Mouse (Mus musculus): ENCODE results near the gene Slc3a2. TPM values are rescaled to one million over a fixed set of nuclear protein-coding genes. Genes with fewer than 3 reads are reported as not detected.
"Not testable (repeated sequence)": the region's sequence is repeated elsewhere in the genome, so short reads cannot be mapped to it uniquely, and the experiment has no call there.

Gene Slc3a2
- polyA plus RNA-seq, 1 experiment from 2014 or later = 118 TPM

DNA sequence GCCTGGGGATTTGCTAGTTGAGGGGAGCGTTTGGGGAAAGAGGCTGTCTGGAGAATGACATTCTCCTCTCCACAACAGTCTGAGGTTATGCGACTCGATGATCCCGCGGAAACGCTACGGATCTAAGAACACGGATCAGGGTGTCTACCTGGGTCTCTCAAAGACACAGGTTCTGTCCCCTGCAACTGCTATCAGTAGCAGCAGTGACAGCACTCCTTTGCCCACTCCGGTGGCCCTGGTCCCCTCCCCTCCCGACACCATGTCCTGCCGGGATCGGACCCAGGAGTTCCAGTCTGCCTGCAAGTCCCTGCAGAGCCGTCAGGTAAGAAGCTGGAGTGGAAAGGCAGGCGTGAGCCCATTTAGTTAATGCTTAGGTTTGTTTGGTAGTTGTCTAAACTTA lies 19.0 kb upstream of the Slc3a2 start:
- 18% methylated on average over 14 of the region's 14 CpGs for WGBS
- Histone ChIP-seq H3K4me2 (peak overlapping the region; percentile 71), H3K9me3 (no peaks in the 10 kb centered on the region), H3K9ac (peak overlapping the region; percentile 90), H3K27ac (peak overlapping the region; percentile 99), H3K36me3 (peaks cover 78% of the 10 kb centered on the region), H3K4me1 (peaks cover 28% of the 10 kb centered on the region), H3K27me3 (no peaks in the 10 kb centered on the region), H3K4me3 (peak overlapping the region; percentile 88)
- no peak for ATAC-seq (ENCODE audit: insufficient number of reproducible peaks, low FRiP score, low TSS enrichment, low read depth)

DNA sequence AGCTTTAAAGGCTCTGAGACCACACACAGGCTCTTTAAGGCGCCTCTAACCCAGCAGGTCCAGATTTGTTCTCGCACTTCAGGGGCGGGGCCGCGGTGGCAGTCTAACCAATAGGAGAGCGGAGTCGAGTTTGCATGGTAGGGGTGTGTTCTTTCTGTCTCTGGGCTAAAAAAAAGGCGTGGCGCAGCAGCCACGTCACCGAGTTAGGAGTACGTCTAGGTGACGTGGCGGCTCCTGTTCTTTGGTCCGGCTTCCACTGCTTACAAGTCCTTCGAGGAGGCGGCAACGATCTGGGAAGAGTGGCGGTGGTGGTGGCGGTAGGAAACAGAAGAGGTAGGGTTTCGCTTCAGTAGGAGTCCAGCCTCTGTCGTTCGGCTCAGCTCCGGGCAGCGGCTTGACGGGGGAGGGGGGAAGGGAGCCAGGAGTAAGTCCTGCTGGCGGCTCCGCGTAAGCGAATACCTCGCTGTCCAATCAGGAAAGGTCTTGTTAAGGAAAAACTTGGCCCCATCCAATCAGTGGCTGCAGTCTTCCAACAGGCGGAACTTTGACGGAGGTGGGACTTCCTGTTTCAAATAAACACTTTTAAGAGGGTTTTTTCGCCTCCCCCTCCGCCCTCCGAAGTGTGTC lies 18.2 kb upstream of the Slc3a2 start, which contains the start of gene Stx5a:
Gene Stx5a (plus strand): TSS at position 171 of the 627 bp plus-strand sequence.
- Histone ChIP-seq H3K4me1 (peaks cover 34% of the 10 kb centered on the region), H3K4me3 (peak within 1 kb of the TSS; percentile 88), H3K36me3 (peaks cover 70% of the 10 kb centered on the region), H3K27me3 (no peaks in the 10 kb centered on the region), H3K27ac (peak within 1 kb of the TSS; percentile 99), H3K9ac (peak within 1 kb of the TSS; percentile 90), H3K4me2 (peak within 1 kb of the TSS; percentile 71), H3K9me3 (no peaks in the 10 kb centered on the region)
- under 1% methylated on average over 36 of the region's 36 CpGs for WGBS
- peak; percentile 96 for ATAC-seq (ENCODE audit: insufficient number of reproducible peaks, low FRiP score, low TSS enrichment, low read depth)

GRCm38 (mm10) chr19:8740603-8741002 lies 17.4 kb upstream of the Slc3a2 start, which contains the start of gene 1700092M07Rik:
Gene 1700092M07Rik, plus strand, starts transcription at chr19:8740718.
- Histone ChIP-seq H3K36me3 (peaks cover 63% of the 10 kb centered on the region), H3K27ac (peak within 1 kb of the TSS; percentile 99), H3K27me3 (no peaks in the 10 kb centered on the region), H3K4me3 (peak within 1 kb of the TSS; percentile 88), H3K4me2 (peak within 1 kb of the TSS; percentile 45), H3K9ac (peak within 1 kb of the TSS; percentile 90), H3K4me1 (peaks cover 34% of the 10 kb centered on the region), H3K9me3 (no peaks in the 10 kb centered on the region)
- 66% methylated on average over 14 of the region's 14 CpGs for WGBS
- no peak; the same call in 1 of the 2 replicates for ATAC-seq (ENCODE audit: insufficient number of reproducible peaks, low FRiP score, low TSS enrichment, low read depth)

GRCm38 (mm10) chr19:8739646-8740045 lies 16.5 kb upstream of the Slc3a2 start:
- WGBS = 95% methylated on average over 6 of the region's 6 CpGs
- H3K36me3 ChIP-seq = peaks cover 53% of the 10 kb centered on the region

GRCm38 (mm10) chr19:8738911-8739310 lies 15.7 kb upstream of the Slc3a2 start:
- Histone ChIP-seq H3K36me3 (peaks cover 47% of the 10 kb centered on the region), H3K4me3 (no peak overlapping the region), H3K27ac (no peak overlapping the region), H3K9ac (no peak overlapping the region), H3K27me3 (no peaks in the 10 kb centered on the region), H3K9me3 (no peaks in the 10 kb centered on the region), H3K4me2 (no peak overlapping the region), H3K4me1 (peaks cover 40% of the 10 kb centered on the region)
- no peak for ATAC-seq (ENCODE audit: insufficient number of reproducible peaks, low FRiP score, low TSS enrichment, low read depth)
- 92% methylated on average over 7 of the region's 7 CpGs for WGBS

More at GRCm38 (mm10) chr19:8739646-8740045, 16.5 kb upstream of the Slc3a2 start:
- Histone ChIP-seq H3K4me2 (no peak overlapping the region), H3K9ac (no peak overlapping the region), H3K4me3 (no peak overlapping the region), H3K27me3 (no peaks in the 10 kb centered on the region), H3K27ac (no peak overlapping the region), H3K4me1 (peaks cover 40% of the 10 kb centered on the region), H3K9me3 (no peaks in the 10 kb centered on the region)
- no peak for ATAC-seq (ENCODE audit: insufficient number of reproducible peaks, low FRiP score, low TSS enrichment, low read depth)

GRCm38 (mm10) chr19:8736160-8736467 lies 12.9 kb upstream of the Slc3a2 start:
- Histone ChIP-seq H3K27ac (peak overlapping the region; percentile 47), H3K9me3 (no peaks in the 10 kb centered on the region), H3K9ac (peak overlapping the region; percentile 69), H3K27me3 (no peaks in the 10 kb centered on the region), H3K4me3 (peak overlapping the region; percentile 84), H3K36me3 (peaks cover 33% of the 10 kb centered on the region), H3K4me1 (peaks cover 27% of the 10 kb centered on the region), H3K4me2 (peak overlapping the region; percentile 69)
- no peak for ATAC-seq (ENCODE audit: insufficient number of reproducible peaks, low FRiP score, low TSS enrichment, low read depth)
- 2% methylated on average over 11 of the region's 11 CpGs for whole genome bisulfite sequencing

GRCm38 (mm10) chr19:8735389-8736159 lies 12.4 kb upstream of the Slc3a2 start, which contains the start of gene Wdr74:
Gene Wdr74, plus strand, starts transcription at chr19:8735827.
- Histone ChIP-seq H3K27me3 (no peaks in the 10 kb centered on the region), H3K4me3 (peak within 1 kb of the TSS; percentile 84), H3K4me2 (peak within 1 kb of the TSS; percentile 69), H3K27ac (peak within 1 kb of the TSS; percentile 47), H3K36me3 (peaks cover 31% of the 10 kb centered on the region), H3K9me3 (no peaks in the 10 kb centered on the region), H3K4me1 (peaks cover 21% of the 10 kb centered on the region), H3K9ac (peak within 1 kb of the TSS; percentile 69)
- ATAC-seq (ENCODE audit: insufficient number of reproducible peaks, low FRiP score, low TSS enrichment, low read depth) = peak; percentile 90
- WGBS = under 1% methylated on average over 32 of the region's 32 CpGs

DNA sequence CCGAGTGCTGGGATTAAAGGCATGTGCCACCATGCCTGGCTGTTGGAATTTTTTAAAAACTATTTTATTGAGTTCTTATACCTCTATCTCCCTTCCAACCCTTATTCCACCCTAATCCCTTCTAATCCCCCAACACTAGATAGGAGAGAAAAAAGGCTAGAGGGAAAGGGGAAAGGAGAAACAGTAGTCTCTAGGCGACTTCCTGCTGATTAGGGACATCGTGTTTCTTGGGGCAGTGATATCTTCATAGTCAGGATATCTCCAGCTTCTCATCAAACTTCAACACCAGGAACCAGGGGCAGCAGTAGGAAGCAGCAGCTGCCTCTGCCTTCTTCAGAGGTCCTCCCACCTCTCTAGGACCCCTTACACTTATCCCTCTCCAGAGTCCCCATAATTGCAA lies 11.2 kb upstream of the Slc3a2 start:
- Histone ChIP-seq H3K4me2 (no peak overlapping the region), H3K9me3 (no peaks in the 10 kb centered on the region), H3K9ac (no peak overlapping the region), H3K27me3 (no peaks in the 10 kb centered on the region), H3K4me1 (peaks cover 18% of the 10 kb centered on the region; the same call in 1 of the 2 replicates), H3K4me3 (no peak overlapping the region), H3K36me3 (peaks cover 18% of the 10 kb centered on the region), H3K27ac (no peak overlapping the region)
- 72% methylated on average over 3 of the region's 3 CpGs for WGBS
- no peak for ATAC-seq (ENCODE audit: insufficient number of reproducible peaks, low FRiP score, low TSS enrichment, low read depth)

- H3K9ac ChIP-seq; H3K9me3 ChIP-seq; H3K27ac ChIP-seq; ATAC-seq (ENCODE audit: insufficient number of reproducible peaks, low FRiP score, low TSS enrichment, low read depth); H3K4me2 ChIP-seq; H3K27me3 ChIP-seq; H3K4me3 ChIP-seq: not testable (repeated sequence)
- WGBS = 43% methylated on average over 3 of the region's 3 CpGs
- peaks cover 23% of the 10 kb centered on the region for H3K36me3 ChIP-seq
- peaks cover 19% of the 10 kb centered on the region for H3K4me1 ChIP-seq
Measured at GRCm38 (mm10) chr19:8728335-8729099, 5.3 kb upstream of the Slc3a2 start.

GRCm38 (mm10) chr19:8727495-8728114 lies 4.4 kb upstream of the Slc3a2 start:
- no peaks in the 10 kb centered on the region for H3K9me3 ChIP-seq
- no peak for ATAC-seq (ENCODE audit: insufficient number of reproducible peaks, low FRiP score, low TSS enrichment, low read depth)
- no peak overlapping the region for H3K4me2 ChIP-seq
- no peak overlapping the region for H3K4me3 ChIP-seq
- H3K9ac ChIP-seq = no peak overlapping the region
- H3K4me1 ChIP-seq = peaks cover 19% of the 10 kb centered on the region
- no peaks in the 10 kb centered on the region for H3K27me3 ChIP-seq
- WGBS = 21% methylated on average over 5 of the region's 5 CpGs
- H3K36me3 ChIP-seq = peaks cover 23% of the 10 kb centered on the region
- H3K27ac ChIP-seq = no peak overlapping the region

- Histone ChIP-seq H3K9me3 (no peaks in the 10 kb centered on the region), H3K27ac (no peak overlapping the region), H3K27me3 (no peaks in the 10 kb centered on the region), H3K9ac (no peak overlapping the region), H3K4me3 (no peak overlapping the region), H3K4me2 (no peak overlapping the region), H3K36me3 (peaks cover 23% of the 10 kb centered on the region), H3K4me1 (peaks cover 26% of the 10 kb centered on the region)
- ATAC-seq (ENCODE audit: insufficient number of reproducible peaks, low FRiP score, low TSS enrichment, low read depth) = no peak
- 19% methylated on average over 3 of the region's 3 CpGs for WGBS
Measured at GRCm38 (mm10) chr19:8726609-8727390, 3.6 kb upstream of the Slc3a2 start.
